ENCODE assay signal across 23 mouse cellular contexts in genomic region chr2:3629096-3629495, GRCm38 (mm10).
"Had no signal": no experiment of that assay in that cellular context is flagged by ENCODE, and none has a peak within 500 bp of the region (broad histone marks: within the 10 kb centered on the region; RNA-seq: fewer than 3 reads in every experiment).

No protein-coding gene starts in this region.

- H3K36me3 ChIP-seq: heart, embryonic 13.5 days; heart, embryonic 15.5 days; hindbrain, embryonic 13.5 days; hindbrain, embryonic 15.5 days; intestine, embryonic 15.5 days; kidney, embryonic 15.5 days; limb, embryonic 13.5 days; limb, embryonic 15.5 days; liver, embryonic 13.5 days; liver, embryonic 15.5 days had no signal

- H3K4me2 ChIP-seq: heart, embryonic 11.5 days; heart, embryonic 13.5 days; heart, embryonic 15.5 days; hindbrain, embryonic 13.5 days; hindbrain, embryonic 15.5 days; intestine, embryonic 15.5 days; kidney, embryonic 15.5 days; limb, embryonic 13.5 days; limb, embryonic 15.5 days; liver, embryonic 11.5 days; liver, embryonic 13.5 days; liver, embryonic 15.5 days had no signal

- H3K27me3 ChIP-seq: heart, embryonic 13.5 days; heart, embryonic 15.5 days; hindbrain, embryonic 13.5 days; hindbrain, embryonic 15.5 days; intestine, embryonic 15.5 days; kidney, embryonic 15.5 days; limb, embryonic 13.5 days; limb, embryonic 15.5 days; liver, embryonic 13.5 days; liver, embryonic 15.5 days had no signal

- H3K4me1 ChIP-seq: heart, embryonic 13.5 days; heart, embryonic 15.5 days; hindbrain, embryonic 13.5 days; hindbrain, embryonic 15.5 days; intestine, embryonic 15.5 days; kidney, embryonic 15.5 days; limb, embryonic 13.5 days; limb, embryonic 15.5 days; liver, embryonic 13.5 days; liver, embryonic 15.5 days had no signal

- H3K4me3 ChIP-seq: heart, embryonic 13.5 days; heart, embryonic 15.5 days; hindbrain, embryonic 13.5 days; hindbrain, embryonic 15.5 days; intestine, embryonic 15.5 days; kidney, embryonic 15.5 days; limb, embryonic 13.5 days; limb, embryonic 15.5 days; liver, embryonic 13.5 days; liver, embryonic 15.5 days had no signal

- H3K27ac ChIP-seq: heart, embryonic 13.5 days; heart, embryonic 15.5 days; hindbrain, embryonic 13.5 days; hindbrain, embryonic 15.5 days; hindbrain, postnatal 0 days; intestine, embryonic 15.5 days; kidney, embryonic 15.5 days; kidney, postnatal 0 days; limb, embryonic 13.5 days; limb, embryonic 15.5 days; liver, embryonic 13.5 days; liver, embryonic 15.5 days had no signal

- H3K9ac ChIP-seq: heart, embryonic 13.5 days; heart, embryonic 15.5 days; hindbrain, embryonic 13.5 days; hindbrain, embryonic 15.5 days; intestine, embryonic 15.5 days; kidney, embryonic 15.5 days; limb, embryonic 13.5 days; limb, embryonic 15.5 days; liver, embryonic 13.5 days; liver, embryonic 15.5 days had no signal

- H3K9me3 ChIP-seq: heart, embryonic 13.5 days; heart, embryonic 15.5 days; hindbrain, embryonic 13.5 days; hindbrain, embryonic 15.5 days; intestine, embryonic 15.5 days; kidney, embryonic 15.5 days; limb, embryonic 13.5 days; limb, embryonic 15.5 days; liver, embryonic 13.5 days; liver, embryonic 15.5 days had no signal

- ATAC-seq: hindbrain, postnatal 0 days; intestine, embryonic 15.5 days had no signal

- DNase-seq: gastrocnemius, postnatal 14 days; gastrocnemius, postnatal 36 days; heart, adult 18-20 months; heart, postnatal 14 days; kidney, adult 11 months; kidney, adult 2 months; kidney, postnatal 14 days; layer of hippocampus, adult 9-11 months; layer of hippocampus, postnatal 36 days; liver, embryonic 13.5 days had no signal
